Mouse (Mus musculus) bone marrow macrophage, adult 2 months (primary cell): ENCODE data around the gene Fgf15.

Experiments
- CTCF ChIP-seq: IDR thresholded peaks from 2 replicates; pipeline ENCODE4 v1.5.1; 2012; ENCODE audit warnings: low read depth, mild to moderate bottlenecking, low read length, moderate library complexity
- POLR2A ChIP-seq: IDR thresholded peaks from 2 replicates; pipeline ENCODE4 v1.6.1; 2012; ENCODE audit warnings: mild to moderate bottlenecking, low read depth, low read length, borderline replicate concordance

- no peak for TF ChIP-seq CTCF
- TF ChIP-seq POLR2A = no peak
Observed at GRCm38 (mm10) chr7:144928889-144929210, 32.5 kb downstream of the Fgf15 start.
